Mouse (Mus musculus): ENCODE results near the gene Olfr1442.

GRCm38 (mm10) chr19:12708986-12709385 is 38.7 kb downstream of the Olfr1442 start:
- TF ChIP-seq CTCF (IDR thresholded peaks at IDR 0.05; ENCODE audit: control insufficient read depth, insufficient read depth, low read length) (no peak), POLR2A (IDR thresholded peaks at IDR 0.05; ENCODE audit: borderline replicate concordance, control insufficient read depth, low read depth, low read length) (no peak)

Data from bone marrow, adult 2 months (tissue).